Mouse (Mus musculus) stomach, postnatal 0 days (tissue): Measurements from ENCODE around the gene Ykt6.

ENCODE experiments used
- CTCF ChIP-seq: IDR thresholded peaks from 2 replicates; pipeline ENCODE4 v1.5.1; 2016; ENCODE audit warnings: antibody characterized with exemption, low read depth, mild to moderate bottlenecking, moderate library complexity
- EP300 ChIP-seq: optimal IDR thresholded peaks from 2 replicates; pipeline ENCODE3; 2016; ENCODE audit warnings: antibody characterized with exemption

DNA sequence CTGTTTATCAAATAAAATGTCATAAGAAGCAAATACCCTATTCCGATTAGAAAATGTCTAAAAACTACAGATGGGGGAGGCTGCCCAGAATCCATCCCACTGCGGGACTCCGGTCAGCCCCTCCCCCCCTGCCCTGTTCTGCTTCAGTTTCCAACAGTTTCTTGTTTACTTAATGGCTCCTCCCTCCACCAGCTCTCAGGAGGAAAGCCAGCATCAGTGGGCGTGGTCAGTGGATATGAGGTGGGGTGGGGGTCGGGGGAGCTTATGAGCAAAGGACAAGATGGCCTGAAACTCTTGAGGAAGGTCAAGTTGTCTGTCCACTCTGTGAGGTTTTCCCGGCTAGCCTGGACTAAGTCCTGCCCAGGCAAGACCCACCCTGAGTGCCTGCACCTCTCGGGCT, 17.7 kb downstream of the Ykt6 start:
- TF ChIP-seq EP300, result no peak
- no peak for TF ChIP-seq CTCF
